Mouse (Mus musculus) spleen, adult 2 months (tissue): Measurements from ENCODE around the gene Calhm2. TPM values are rescaled to one million over a fixed set of nuclear protein-coding genes. Genes with fewer than 3 reads are reported as not detected.
A peak's percentile ranks its signal among the peaks of the same experiment; 100 is the strongest.

ENCODE experiments used
- DNase-seq, 2 experiments: peaks; one replicate each; pipeline versions ENCODE4 v3.0.0 to v3.0.0-alpha.2; 2012 to 2021; ENCODE audit warnings: low spot score in 2 of 2, low read depth in 1 of 2
- H3K27ac ChIP-seq: fragments of 200-500 bp; 2 replicates; pipeline ENCODE4 v1.5.1; 2012; ENCODE audit warnings: low read length, inconsistent platforms; ENCODE audit not compliant: insufficient read depth
- H3K27me3 ChIP-seq: fragments of 200-500 bp; 2 replicates; pipeline ENCODE4 v1.6.1; 2012; ENCODE audit warnings: mild to moderate bottlenecking, moderate library complexity, low read length, inconsistent platforms; ENCODE audit not compliant: control insufficient read depth, insufficient read depth
- H3K36me3 ChIP-seq: fragments of 200-500 bp; 2 replicates; pipeline ENCODE4 v1.6.1; 2012; ENCODE audit warnings: mild to moderate bottlenecking, low read length, inconsistent platforms; ENCODE audit not compliant: control insufficient read depth, insufficient read depth
- H3K4me1 ChIP-seq: fragments of 200-500 bp; 2 replicates; pipeline ENCODE4 v1.6.1; 2011; ENCODE audit warnings: inconsistent platforms; ENCODE audit not compliant: control insufficient read depth, insufficient read depth, insufficient read length
- H3K4me3 ChIP-seq: fragments of 200-500 bp; 2 replicates; pipeline ENCODE4 v1.5.1; 2011; ENCODE audit warnings: mild to moderate bottlenecking, inconsistent platforms; ENCODE audit not compliant: insufficient read depth, insufficient read length; ENCODE audit errors: extremely low read depth
- CTCF ChIP-seq: fragments of 200-500 bp; IDR thresholded peaks from 2 replicates; pipeline ENCODE4 v1.5.1; 2011; ENCODE audit warnings: mild to moderate bottlenecking, inconsistent platforms; ENCODE audit not compliant: insufficient read depth, insufficient read length, insufficient replicate concordance; ENCODE audit errors: extremely low read depth
- POLR2A ChIP-seq: fragments of 200-500 bp; IDR thresholded peaks from 2 replicates; pipeline ENCODE4 v1.6.1; 2011; ENCODE audit warnings: low read depth, low read length, inconsistent platforms
- WGBS: fragments of 180-500 bp; shearing (Covaris S2); methylation state at CpG from one replicate; pipeline ENCODE4 v1.1.7; 2018; 5-methylcytosine and 5-hydroxymethylcytosine counted together
- polyA plus RNA-seq: library from polyadenylated mRNA; depleted of rRNA; stranded (reverse); fragments of >200 nt; gene quantifications from 2 replicates; pipeline ENCODE4 v1.2.3, GENCODE M21; 2012

The Calhm2 gene
- polyA plus RNA-seq, 1 experiment, result 46.0 TPM

DNA sequence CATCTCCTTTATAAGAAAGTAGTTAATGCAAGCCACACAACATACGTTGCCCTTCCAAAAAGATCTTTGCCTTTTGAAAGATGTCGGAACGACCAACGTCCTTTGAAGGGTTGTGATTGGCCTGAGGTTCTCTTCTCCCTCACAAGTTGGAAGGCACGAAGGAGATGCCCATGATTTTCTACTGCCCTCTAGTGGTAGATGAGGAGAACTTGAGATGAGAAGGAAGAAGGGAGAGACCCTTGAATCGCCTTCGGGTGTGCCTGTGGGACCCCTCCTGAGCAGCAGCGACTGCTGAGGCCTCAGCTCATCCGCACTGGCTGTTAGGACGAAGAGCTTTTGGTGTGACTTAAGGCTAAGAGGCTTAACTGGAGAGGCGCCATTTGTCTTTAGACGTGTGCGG is 30.1 kb upstream of the Calhm2 start:
- Histone ChIP-seq H3K27ac (no peak overlapping the region), H3K36me3 (no peaks in the 10 kb centered on the region), H3K4me1 (no peaks in the 10 kb centered on the region), H3K27me3 (no peaks in the 10 kb centered on the region), H3K4me3 (peak overlapping the region; percentile 22; the same call in 1 of the 2 replicates)
- peak in 1 of 2 experiments; percentile 41 for DNase-seq
- TF ChIP-seq POLR2A (no peak), CTCF (peak; percentile 46; the same call in 1 of the 2 replicates)
- 11% methylated on average over 13 of the region's 13 CpGs for WGBS

DNA sequence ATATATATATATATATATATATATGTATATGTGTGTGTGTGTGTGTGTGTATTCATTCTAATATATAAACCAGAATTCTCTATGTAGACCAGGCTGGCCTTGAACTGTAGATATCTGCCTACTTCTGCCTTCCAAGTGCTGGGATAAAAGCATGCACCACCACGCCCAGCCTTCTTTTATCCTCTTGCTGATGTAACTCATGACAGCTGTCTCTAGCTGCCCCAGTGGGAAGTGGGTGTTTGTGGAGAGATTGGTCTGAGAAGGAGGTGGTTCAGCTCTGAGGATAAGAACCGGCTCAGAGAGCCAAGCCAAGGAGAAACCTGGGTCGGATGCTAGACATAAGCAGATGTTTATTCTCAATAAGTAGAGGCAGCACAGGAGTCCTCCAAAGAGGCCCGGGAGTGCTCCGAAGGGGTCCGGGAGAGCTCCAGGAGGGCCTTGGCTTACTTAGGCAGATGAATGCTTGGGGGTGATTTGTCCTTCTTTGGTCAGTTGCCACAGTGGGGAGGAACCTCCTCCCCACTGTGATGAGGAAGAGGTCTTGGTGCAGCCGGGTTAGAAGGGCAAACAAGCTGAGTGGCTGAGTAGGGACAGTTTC is 29.6 kb upstream of the Calhm2 start:
- no peaks in the 10 kb centered on the region for H3K36me3 ChIP-seq
- H3K4me3 ChIP-seq, result no peak overlapping the region
- TF ChIP-seq POLR2A, result no peak
- H3K27me3 ChIP-seq, result no peaks in the 10 kb centered on the region
- no peak for DNase-seq
- 62% methylated on average over 7 of the region's 7 CpGs for WGBS
- H3K4me1 ChIP-seq, result no peaks in the 10 kb centered on the region
- no peak overlapping the region for H3K27ac ChIP-seq

- no peaks in the 10 kb centered on the region for H3K36me3 ChIP-seq
- TF ChIP-seq POLR2A (no peak), CTCF (no peak)
Observed at GRCm38 (mm10) chr19:47166758-47167157, 28.7 kb upstream of the Calhm2 start.

GRCm38 (mm10) chr19:47163176-47163744 is 25.2 kb upstream of the Calhm2 start:
- 92% methylated on average over 6 of the region's 6 CpGs for WGBS
- Histone ChIP-seq H3K4me1 (no peaks in the 10 kb centered on the region), H3K36me3 (no peaks in the 10 kb centered on the region), H3K4me3 (no peak overlapping the region), H3K27me3 (no peaks in the 10 kb centered on the region), H3K27ac (no peak overlapping the region)
- DNase-seq, result no peak
- TF ChIP-seq POLR2A, result no peak
- TF ChIP-seq CTCF, result no peak

More at GRCm38 (mm10) chr19:47166758-47167157, 28.7 kb upstream of the Calhm2 start:
- Histone ChIP-seq H3K27me3 (no peaks in the 10 kb centered on the region), H3K4me3 (no peak overlapping the region), H3K27ac (no peak overlapping the region), H3K4me1 (no peaks in the 10 kb centered on the region)
- DNase-seq, result no peak
- 81% methylated on average over 3 of the region's 3 CpGs for WGBS

DNA sequence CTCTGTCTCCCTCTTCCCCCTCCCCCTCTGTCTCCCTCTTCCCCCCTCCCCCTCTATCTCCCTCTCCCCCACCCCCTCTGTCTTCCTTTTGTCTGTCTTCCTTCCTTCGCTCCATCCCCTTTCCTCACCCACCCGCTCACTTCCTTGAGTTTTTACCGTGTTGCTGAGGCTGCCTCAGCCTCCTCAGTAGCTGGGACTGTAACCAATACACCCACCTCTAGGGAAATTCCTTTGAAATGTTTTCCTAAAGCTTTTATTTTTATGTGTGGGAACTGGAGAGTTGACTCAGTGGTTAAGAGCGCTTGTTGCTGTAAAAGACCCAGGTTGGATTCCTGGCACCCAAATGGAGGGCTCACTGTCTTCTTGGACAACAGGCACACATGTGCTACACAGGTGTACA is 23.6 kb upstream of the Calhm2 start:
- no peaks in the 10 kb centered on the region for H3K36me3 ChIP-seq
- no peaks in the 10 kb centered on the region for H3K27me3 ChIP-seq
- H3K4me3 ChIP-seq, result no peak overlapping the region
- H3K27ac ChIP-seq, result no peak overlapping the region
- TF ChIP-seq CTCF (no peak), POLR2A (no peak)
- 61% methylated on average over 4 of the region's 4 CpGs for WGBS
- no peaks in the 10 kb centered on the region for H3K4me1 ChIP-seq
- DNase-seq, result no peak

- WGBS, result 83% methylated on average over 11 of the region's 11 CpGs
- no peak within 1 kb of the TSS for H3K27ac ChIP-seq
- no peak for DNase-seq
- no peaks in the 10 kb centered on the region for H3K27me3 ChIP-seq
- TF ChIP-seq CTCF (no peak), POLR2A (no peak)
- no peaks in the 10 kb centered on the region for H3K4me1 ChIP-seq
- H3K36me3 ChIP-seq, result no peaks in the 10 kb centered on the region
- no peak within 1 kb of the TSS for H3K4me3 ChIP-seq
Observed at GRCm38 (mm10) chr19:47157664-47158063, 19.6 kb upstream of the Calhm2 start, which contains the start of gene Calhm3. TSS of gene Calhm3 (minus strand) at chr19:47157764.

- H3K36me3 ChIP-seq, result no peaks in the 10 kb centered on the region
- peaks cover under 1% of the 10 kb centered on the region; the same call in 1 of the 2 replicates for H3K4me1 ChIP-seq
- no peak overlapping the region for H3K4me3 ChIP-seq
- no peaks in the 10 kb centered on the region for H3K27me3 ChIP-seq
- DNase-seq, result no peak
- 90% methylated on average over 7 of the region's 7 CpGs for WGBS
- H3K27ac ChIP-seq, result no peak overlapping the region
- TF ChIP-seq CTCF (no peak), POLR2A (no peak)
Observed at GRCm38 (mm10) chr19:47153767-47154166, 15.7 kb upstream of the Calhm2 start.
